Mouse (Mus musculus) WW6 (cell line): Measurements from ENCODE around the gene Carmil1.

Source experiments
- DNase-seq: peaks from one replicate; pipeline ENCODE4 v3.0.0-alpha.2; 2013; ENCODE audit warnings: low read depth, low spot score

Carmil1 gene

DNA sequence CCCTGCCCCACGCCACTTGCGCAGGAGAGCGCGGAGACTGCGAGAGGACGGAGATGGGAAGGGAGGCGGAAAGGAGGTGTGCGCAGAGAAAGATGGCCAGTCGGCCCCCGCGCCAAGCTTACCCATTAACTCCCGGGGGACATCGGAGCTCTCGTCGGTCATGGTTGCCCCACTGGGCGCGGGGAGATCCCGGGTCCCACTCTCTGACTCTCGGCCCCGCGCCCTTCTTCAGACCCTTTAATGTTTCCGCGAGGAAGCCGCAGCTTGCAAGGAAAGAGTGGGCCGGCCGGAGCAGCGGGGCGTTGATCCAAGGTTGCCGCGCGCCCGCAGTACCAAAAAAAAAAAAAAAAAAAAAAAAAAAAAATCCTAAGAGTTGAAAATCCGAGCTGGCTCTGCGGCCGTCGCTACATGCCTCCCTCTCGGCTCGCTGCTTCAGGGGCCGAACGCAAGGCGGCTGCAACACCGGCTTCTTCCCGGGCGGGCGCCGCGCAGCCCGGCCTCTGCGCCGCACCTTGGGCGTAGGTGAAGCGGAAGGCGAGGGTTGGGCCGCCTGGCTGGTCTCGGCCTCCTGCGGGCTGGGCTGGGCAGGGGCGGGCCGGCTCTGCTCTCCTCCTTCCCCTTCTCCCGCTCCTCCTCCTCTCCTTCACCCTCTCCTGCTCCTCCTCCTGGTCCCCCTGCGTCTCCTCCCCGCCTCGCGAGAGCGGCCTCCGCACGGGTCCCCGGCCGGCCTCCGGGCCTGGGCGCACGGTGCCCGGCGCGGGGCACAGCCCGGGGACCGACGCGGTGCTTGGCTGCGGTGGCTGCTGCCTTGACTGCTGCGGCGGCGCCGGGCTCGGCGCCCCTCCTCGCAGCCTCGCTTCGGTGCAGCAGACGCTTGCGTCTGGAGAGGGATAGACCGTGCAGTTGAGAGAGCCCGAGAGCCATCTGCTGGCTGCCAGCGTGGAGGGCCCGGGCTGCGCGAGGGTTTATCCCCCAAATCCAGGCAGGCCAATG lies at the start of gene Carmil1:
Gene Carmil1, minus strand, starts transcription at position 357 of the 993 bp plus-strand sequence.
- DNase-seq = peak; percentile 67

DNA sequence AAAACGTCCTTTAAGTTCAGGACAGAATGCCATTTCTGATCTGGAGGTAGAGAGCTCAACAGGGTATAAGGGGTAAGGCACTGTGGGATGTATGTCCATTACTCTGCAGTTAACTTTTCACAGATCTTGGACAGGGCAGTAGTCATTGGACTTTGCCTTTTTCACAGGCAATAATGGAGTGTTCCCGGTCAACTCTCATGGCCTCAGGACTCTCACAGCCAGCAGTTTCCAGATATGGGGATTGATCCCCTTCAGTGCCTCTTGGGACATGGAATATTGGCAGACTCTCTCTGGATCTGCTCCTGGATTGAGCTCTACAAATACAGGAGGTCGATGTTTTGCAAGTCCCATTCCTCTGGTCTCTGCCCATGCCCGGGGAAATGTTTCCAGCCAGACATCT lies 49.5 kb upstream of the Carmil1 start:
- no peak for DNase-seq

GRCm38 (mm10) chr13:24328036-24328817 lies 47.6 kb upstream of the Carmil1 start:
- DNase-seq = no peak

- no peak for DNase-seq
These were observed 46.6 kb upstream of the Carmil1 start, which contains the start of gene Cmah for GRCm38 (mm10) chr13:24327201-24327600. Cmah (plus strand) TSS chr13:24327404.

- no peak for DNase-seq
These were observed 40.7 kb upstream of the Carmil1 start for GRCm38 (mm10) chr13:24321313-24321712.

- DNase-seq = no peak
These were observed 38.0 kb upstream of the Carmil1 start for GRCm38 (mm10) chr13:24318618-24319017.

GRCm38 (mm10) chr13:24316563-24316962 lies 36.0 kb upstream of the Carmil1 start:
- no peak for DNase-seq

DNA sequence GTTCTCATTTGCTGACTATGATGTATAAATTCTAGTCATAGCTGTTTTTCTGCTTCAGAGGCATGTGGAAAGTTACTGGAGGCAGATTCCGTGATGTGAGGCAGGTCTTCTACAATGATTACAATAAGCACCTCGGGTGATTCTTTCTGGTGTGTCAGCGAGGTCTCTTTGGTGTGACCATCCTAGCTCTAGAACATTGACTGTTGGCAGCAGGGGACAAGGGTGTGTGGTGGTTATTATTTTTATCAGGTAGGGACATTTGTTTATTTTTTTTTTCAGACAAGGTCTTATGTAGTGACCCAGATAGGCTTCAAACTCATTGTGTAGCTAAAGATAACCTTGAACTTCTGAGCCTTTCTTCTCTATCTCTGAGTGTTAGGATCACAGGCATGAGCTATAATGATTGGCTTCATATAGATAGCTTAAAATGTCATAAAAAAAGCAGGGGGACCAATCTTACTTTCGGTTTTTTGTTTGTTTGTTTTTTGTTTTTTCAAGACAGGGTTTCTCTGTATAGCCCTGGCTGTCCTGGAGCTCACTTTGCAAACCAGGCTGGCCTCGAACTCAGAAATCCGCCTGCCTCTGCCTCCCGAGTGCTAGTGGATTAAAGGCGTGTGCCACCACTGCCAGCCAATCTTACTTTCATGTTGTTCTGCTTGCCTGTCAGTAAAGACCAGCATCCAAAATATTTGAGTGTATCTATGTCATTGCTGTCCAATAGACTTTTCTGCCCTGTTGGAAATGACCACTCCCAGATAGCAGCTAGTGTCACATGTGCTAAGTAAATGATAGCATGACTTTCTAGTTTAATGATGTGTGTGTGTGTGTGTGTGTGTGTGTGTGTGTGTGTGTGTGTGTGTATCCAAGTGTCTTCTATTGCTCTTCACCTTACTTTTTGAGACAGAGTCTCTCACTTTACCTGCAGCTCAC lies 30.7 kb upstream of the Carmil1 start:
- no peak for DNase-seq

GRCm38 (mm10) chr13:24306248-24306647 lies 25.7 kb upstream of the Carmil1 start:
- DNase-seq = no peak

DNA sequence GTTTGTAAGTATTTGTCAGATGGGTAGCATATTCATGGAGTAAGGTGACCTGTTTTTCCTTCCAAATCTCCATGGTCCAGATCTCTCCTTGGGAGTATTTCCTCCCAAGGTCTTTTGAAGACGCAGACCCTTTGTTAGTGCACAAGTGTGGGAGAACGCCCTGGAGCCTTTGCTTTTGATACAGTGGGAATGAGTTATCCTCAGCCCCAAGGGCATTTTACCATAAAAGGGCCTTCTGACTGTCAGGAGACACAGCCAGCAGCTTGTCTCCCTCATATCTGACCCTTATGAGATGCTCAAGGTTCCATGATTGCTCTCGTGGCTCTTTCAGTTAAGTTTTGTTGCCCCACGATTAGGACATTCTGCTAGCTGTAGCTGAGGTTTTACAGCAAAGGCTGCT lies 24.9 kb upstream of the Carmil1 start:
- DNase-seq = no peak

- no peak for DNase-seq
These were observed 16.7 kb upstream of the Carmil1 start for GRCm38 (mm10) chr13:24297252-24297651.

DNA sequence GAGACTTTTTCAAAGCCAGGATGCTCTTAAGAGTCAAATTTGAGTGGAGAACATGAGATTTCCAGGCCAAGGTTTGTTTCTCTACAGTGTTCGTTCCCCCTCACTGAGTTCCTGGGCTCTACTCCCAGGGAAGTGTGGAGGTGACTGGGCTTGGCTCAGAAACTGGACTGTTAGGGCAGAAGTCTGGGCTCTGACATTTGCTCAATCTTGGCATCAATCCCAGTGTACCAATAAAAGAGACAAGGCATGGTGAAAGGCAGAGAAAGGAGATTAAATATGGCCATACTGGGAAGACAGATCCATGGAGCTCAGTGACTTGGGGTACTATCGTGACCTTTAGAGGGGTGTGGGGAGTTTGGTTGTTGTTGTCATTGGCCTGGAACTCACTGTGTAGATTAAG lies 6.8 kb upstream of the Carmil1 start:
- DNase-seq = no peak

- DNase-seq = no peak
These were observed 695 bp downstream of the Carmil1 start for GRCm38 (mm10) chr13:24279762-24280438.

DNA sequence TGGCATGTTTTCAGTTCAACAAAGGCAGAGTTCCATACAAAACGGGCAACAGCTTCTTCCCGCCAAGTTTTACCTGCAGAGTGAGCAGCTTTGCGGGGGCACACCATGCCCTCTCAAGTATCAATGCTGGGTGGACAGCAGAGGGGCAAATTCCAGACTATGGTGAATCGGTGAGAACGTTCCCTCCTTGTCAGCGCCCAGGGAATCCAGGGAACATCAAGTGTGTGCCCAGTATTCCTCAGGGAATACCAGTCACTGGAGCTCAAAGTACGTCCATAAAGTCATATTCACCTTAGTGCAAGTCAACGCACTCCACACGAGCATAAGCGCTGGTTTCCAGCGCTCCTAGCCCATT lies 1.2 kb downstream of the Carmil1 start:
- DNase-seq = no peak

DNA sequence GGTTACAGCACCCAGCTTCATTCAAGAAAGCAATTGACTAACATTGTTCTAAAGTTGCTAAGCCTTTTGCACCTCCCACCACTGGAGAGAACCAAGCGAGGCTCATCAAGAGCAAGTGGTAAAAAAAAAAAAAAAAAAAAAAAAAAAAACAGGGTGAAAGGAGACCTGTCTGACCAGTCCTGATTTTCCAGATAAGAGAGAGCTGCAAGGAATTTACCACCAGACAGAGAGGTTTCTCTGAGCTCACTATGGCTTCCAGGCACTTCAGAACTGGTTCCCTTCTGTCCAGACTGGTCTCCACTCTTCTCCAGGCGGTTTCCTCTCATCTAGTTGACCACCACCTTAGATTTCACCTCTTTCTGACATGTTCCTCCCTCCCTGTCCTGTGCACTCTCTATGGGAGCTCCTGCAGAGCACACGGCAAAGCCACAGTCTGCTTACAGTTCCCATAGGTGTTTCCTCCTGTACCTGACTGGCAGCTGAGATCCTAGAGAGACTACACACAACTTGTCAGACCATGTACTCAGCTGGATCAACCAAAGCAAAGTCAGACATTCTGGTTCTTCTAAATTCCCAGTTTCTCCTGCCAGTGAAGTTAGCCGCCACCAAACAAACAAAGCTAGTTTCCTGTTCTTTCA lies 7.7 kb downstream of the Carmil1 start:
- no peak for DNase-seq

GRCm38 (mm10) chr13:24269100-24269465 lies 11.5 kb downstream of the Carmil1 start:
- no peak for DNase-seq

DNA sequence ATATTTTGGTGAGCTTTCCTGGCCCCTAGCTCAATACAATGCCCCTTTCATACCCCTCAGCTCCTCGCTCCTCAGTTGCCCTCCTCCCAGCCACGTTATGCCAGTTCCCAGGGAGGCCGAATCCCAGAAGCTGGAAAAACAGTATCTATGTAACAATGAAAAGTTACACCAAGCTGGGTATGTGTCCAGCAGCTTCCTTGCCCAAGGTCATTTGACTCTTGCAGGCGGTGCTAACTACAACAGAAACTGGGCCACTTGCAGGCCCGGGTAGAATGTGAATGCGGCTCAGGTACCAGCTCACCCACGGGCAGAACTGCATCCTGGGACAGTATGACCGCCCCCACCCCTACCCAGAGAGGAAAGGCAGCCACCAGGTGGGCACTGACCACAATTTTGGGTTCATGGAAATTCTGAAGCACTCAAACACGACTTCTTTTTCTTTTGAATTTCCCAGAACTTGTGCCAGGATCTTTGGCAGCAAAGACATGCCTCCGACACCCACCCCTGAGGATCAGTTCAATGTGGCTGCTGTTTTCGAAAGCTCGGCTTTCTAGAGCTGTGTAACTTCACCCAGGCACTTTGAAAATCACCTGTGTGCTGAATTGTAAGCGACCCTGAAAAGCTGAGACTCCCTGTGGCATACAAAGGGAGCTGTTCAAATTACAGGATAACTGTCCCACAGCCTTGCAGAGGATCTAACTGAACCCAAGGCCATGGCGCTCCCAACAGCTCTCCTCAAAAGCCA lies 12.1 kb downstream of the Carmil1 start:
- no peak for DNase-seq

DNA sequence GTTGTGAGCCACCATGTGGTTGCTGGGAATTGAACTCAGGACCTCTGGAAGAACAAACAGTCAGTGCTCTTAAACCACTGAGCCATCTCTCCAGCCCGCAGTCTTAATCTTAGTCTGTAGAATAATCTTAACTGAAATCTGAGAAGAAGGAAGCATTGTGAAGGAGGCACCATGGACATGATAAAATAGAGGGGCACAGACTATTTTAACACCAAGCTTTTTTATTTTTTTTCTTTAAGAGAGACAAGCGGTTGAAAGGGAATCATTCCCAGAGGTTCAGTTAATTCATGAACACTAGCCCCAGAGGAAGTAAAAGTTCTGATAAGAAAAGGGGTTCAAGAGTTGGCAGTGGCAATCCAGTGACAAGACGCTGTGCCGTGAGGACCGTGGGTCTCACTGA lies 15.8 kb downstream of the Carmil1 start:
- DNase-seq = no peak

DNA sequence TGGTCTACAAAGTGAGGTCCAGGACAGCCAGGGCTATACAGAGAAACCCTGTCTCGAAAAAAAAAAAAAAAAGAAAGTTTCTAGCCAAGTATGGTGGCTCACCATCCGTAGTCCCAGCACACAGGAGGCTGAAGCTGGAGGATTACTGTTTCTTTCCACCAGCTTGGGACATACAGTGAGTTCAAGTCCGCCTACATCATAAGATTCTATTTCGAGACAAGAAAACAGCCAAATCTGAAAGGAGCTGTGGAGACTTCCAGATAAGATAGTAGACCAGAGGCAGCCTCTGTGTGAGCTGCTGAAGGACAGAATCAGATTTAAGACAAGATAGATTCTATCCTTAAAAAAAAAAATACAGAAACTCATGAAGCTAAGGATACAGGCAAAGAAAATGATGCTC lies 17.0 kb downstream of the Carmil1 start:
- no peak for DNase-seq
